Mouse (Mus musculus): ENCODE data around the gene Ascl4. TPM values are rescaled to one million over a fixed set of nuclear protein-coding genes. Genes with fewer than 3 reads are reported as not detected.

The Ascl4 gene
- total and polyA plus RNA-seq, 3 experiments, result 0.11 TPM; not detected in 2

DNA sequence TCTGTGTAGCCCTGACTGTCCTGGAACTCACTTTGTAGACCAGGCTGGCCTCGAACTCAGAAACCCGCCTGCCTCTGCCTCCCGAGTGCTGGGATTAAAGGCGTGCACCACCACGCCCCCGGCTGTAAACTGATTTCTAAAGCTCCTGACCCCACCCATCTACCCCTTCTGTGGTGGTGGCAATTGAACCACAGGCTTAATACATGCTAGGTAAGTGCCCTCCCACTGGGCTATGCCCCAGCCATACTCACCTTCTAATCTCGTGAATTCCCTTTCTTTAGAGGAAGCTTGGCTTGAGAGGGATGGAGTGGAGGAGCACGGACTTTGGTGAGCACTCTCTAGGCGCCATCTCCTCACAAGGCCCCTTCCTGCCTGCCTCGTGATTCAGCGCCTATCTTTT lies 2.5 kb downstream of the Ascl4 start:
- ATAC-seq (ENCODE audit: extremely low read depth, insufficient number of reproducible peaks, low FRiP score, poor library complexity, severe bottlenecking) (no peak), DNase-seq (ENCODE audit: low spot score) (no peak)
- no peak for TF ChIP-seq GATA1 (IDR thresholded peaks at IDR 0.05; ENCODE audit: borderline replicate concordance, low read length)
- TF ChIP-seq POLR2AphosphoS5 (IDR thresholded peaks at IDR 0.05; ENCODE audit: insufficient replicate concordance, low read depth, low read length), result no peak
- no peak for TF ChIP-seq TAL1 (conservative IDR thresholded peaks at IDR 0.05; ENCODE audit: low read depth, low read length)
- TF ChIP-seq CTCF (IDR thresholded peaks at IDR 0.05; ENCODE audit: low read depth, low read length), result no peak
- no peak for TF ChIP-seq GATA2 (IDR thresholded peaks at IDR 0.05; ENCODE audit: borderline replicate concordance, low read depth, low read length)
- H3K4me1 ChIP-seq (ENCODE audit: insufficient read depth, low read depth, low read length), result peaks cover 14% of the 10 kb centered on the region
- H3K36me3 ChIP-seq (replicated peaks), result no peaks in the 10 kb centered on the region
- no peak overlapping the region for H3K4me3 ChIP-seq (ENCODE audit: low read depth, low read length)
- peaks cover 5% of the 10 kb centered on the region for H3K9me3 ChIP-seq (replicated peaks)
- peaks cover 26% of the 10 kb centered on the region for H3K27me3 ChIP-seq (ENCODE audit: insufficient read depth, low read length)

- H3K36me3 ChIP-seq (replicated peaks), result peaks cover 62% of the 10 kb centered on the region
- H3K9me3 ChIP-seq (replicated peaks), result no peaks in the 10 kb centered on the region
- TF ChIP-seq GATA1 (IDR thresholded peaks at IDR 0.05; ENCODE audit: borderline replicate concordance, low read length), result no peak
- TF ChIP-seq CTCF (IDR thresholded peaks at IDR 0.05; ENCODE audit: low read depth, low read length), result no peak
- no peak for TF ChIP-seq GATA2 (IDR thresholded peaks at IDR 0.05; ENCODE audit: borderline replicate concordance, low read depth, low read length)
- TF ChIP-seq POLR2AphosphoS5 (IDR thresholded peaks at IDR 0.05; ENCODE audit: insufficient replicate concordance, low read depth, low read length), result no peak
- TF ChIP-seq TAL1 (conservative IDR thresholded peaks at IDR 0.05; ENCODE audit: low read depth, low read length), result no peak
- ATAC-seq (ENCODE audit: extremely low read depth, insufficient number of reproducible peaks, low FRiP score, poor library complexity, severe bottlenecking) (no peak), DNase-seq (ENCODE audit: low spot score) (no peak)
- H3K4me3 ChIP-seq (ENCODE audit: low read depth, low read length), result no peak overlapping the region
- no peaks in the 10 kb centered on the region for H3K4me1 ChIP-seq (ENCODE audit: insufficient read depth, low read depth, low read length)
- H3K27me3 ChIP-seq (ENCODE audit: insufficient read depth, low read length), result 0 out of 2 replicates have a peak, but pooled peaks cover 3% of the 10 kb centered on the region
Measured at GRCm38 (mm10) chr10:85936280-85936965, 8.9 kb downstream of the Ascl4 start.

DNA sequence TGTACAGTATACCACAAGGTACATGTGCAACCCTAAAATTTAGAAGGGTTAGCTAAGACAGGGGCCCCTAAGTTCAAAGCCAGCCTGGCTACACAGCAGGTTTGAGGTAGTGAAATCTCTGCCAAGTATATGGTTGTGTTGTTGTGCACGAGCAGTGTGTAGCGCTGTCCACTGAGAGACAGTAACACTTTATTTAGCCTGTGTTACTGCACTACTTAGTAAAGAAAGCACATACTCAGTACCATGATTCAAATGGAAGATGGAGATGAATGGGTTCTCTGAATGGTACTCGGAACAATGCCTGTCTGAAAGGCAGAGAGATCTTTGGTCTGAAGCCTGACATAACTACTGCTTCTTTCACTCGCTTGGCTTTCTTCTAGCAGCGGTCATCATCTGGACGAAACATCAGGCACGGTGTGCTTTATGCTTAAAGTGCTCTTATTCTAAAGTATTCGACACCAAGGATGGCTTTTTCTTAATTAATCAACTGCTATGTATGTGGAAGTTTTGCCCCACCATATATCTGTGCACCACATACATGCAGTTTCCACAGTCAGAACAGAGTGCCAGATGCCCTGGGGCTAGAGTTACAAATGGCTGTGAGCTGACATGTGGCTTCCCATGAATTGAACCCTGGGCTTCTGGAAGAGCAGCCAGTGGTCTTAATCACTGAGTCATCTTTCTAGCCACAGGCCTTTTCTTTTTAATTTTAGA lies 21.2 kb downstream of the Ascl4 start:
- H3K27me3 ChIP-seq (ENCODE audit: insufficient read depth, low read length), result no peaks in the 10 kb centered on the region
- no peak for TF ChIP-seq POLR2AphosphoS5 (IDR thresholded peaks at IDR 0.05; ENCODE audit: insufficient replicate concordance, low read depth, low read length)
- TF ChIP-seq GATA1 (IDR thresholded peaks at IDR 0.05; ENCODE audit: borderline replicate concordance, low read length), result no peak
- TF ChIP-seq GATA2 (IDR thresholded peaks at IDR 0.05; ENCODE audit: borderline replicate concordance, low read depth, low read length), result no peak
- TF ChIP-seq TAL1 (conservative IDR thresholded peaks at IDR 0.05; ENCODE audit: low read depth, low read length), result no peak
- no peak for TF ChIP-seq CTCF (IDR thresholded peaks at IDR 0.05; ENCODE audit: low read depth, low read length)
- H3K4me3 ChIP-seq (ENCODE audit: low read depth, low read length), result no peak overlapping the region
- ATAC-seq (ENCODE audit: extremely low read depth, insufficient number of reproducible peaks, low FRiP score, poor library complexity, severe bottlenecking) (no peak), DNase-seq (ENCODE audit: low spot score) (no peak)
- peaks cover 97% of the 10 kb centered on the region for H3K36me3 ChIP-seq (replicated peaks)
- H3K9me3 ChIP-seq (replicated peaks), result no peaks in the 10 kb centered on the region
- peaks cover 17% of the 10 kb centered on the region for H3K4me1 ChIP-seq (ENCODE audit: insufficient read depth, low read depth, low read length)

DNA sequence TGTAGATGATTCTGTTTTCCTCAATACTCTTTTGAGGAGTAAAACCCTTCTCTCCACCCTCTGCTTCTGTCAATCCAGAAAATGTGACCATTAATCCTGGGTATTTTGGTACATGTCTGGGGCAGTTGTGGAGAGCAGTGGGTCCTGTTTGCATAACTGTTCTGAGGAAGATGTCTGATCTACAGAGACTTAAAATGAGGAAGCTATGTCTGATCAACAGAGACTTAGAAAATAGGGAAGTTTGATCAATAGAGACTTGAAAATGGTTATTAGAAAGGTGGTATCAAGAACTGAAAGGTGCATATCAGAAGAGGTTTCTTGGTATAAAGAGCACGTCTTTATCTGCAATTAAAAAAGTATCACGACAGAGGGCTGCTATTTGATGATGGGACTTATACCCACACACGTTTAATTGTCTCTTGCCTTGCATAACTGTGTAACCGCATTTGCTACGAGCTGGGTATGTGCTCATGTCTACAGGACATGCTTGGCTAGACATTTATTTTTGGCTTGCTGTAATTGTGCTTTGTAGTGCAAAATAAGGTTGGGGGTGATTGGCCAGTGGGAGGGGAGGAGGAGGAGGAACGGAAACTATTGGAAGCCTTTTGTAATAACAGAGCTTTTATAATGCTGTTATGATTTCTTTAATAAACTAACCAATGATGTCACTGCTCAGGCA lies 24.4 kb downstream of the Ascl4 start:
- peaks cover 87% of the 10 kb centered on the region for H3K36me3 ChIP-seq (replicated peaks)
- DNase-seq (ENCODE audit: low spot score) (no peak), ATAC-seq (ENCODE audit: extremely low read depth, insufficient number of reproducible peaks, low FRiP score, poor library complexity, severe bottlenecking) (peak; percentile 34; the same call in 1 of the 2 replicates)

DNA sequence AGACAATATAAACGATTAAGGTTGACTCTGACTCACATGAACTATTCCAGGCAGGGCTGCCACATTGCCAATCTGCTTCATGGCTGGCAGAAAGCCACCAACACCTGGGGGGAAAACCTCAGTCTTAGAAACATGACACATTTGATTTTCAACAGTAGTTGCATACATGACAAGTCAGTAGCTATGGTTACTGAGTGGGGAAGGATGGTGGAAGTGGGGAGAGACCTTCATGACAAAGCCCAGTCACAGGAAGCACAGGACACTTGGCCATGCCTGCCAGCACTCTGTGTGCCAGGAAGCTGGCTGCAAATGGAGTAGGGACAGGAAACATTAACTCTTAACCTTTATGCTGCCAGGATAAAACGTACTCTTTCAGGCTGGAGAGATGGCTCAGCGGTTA lies 25.9 kb downstream of the Ascl4 start:
- TF ChIP-seq CTCF (IDR thresholded peaks at IDR 0.05; ENCODE audit: low read depth, low read length) (no peak), GATA2 (IDR thresholded peaks at IDR 0.05; ENCODE audit: borderline replicate concordance, low read depth, low read length) (no peak), TAL1 (conservative IDR thresholded peaks at IDR 0.05; ENCODE audit: low read depth, low read length) (no peak), POLR2AphosphoS5 (IDR thresholded peaks at IDR 0.05; ENCODE audit: insufficient replicate concordance, low read depth, low read length) (no peak), GATA1 (IDR thresholded peaks at IDR 0.05; ENCODE audit: borderline replicate concordance, low read length) (no peak)
- no peak for DNase-seq (ENCODE audit: low spot score)
- Histone ChIP-seq H3K36me3 (replicated peaks) (peaks cover 73% of the 10 kb centered on the region), H3K9me3 (replicated peaks) (no peaks in the 10 kb centered on the region), H3K4me1 (ENCODE audit: insufficient read depth, low read depth, low read length) (peaks cover 40% of the 10 kb centered on the region), H3K27me3 (ENCODE audit: insufficient read depth, low read length) (no peaks in the 10 kb centered on the region), H3K4me3 (ENCODE audit: low read depth, low read length) (no peak overlapping the region)
- ATAC-seq (ENCODE audit: extremely low read depth, insufficient number of reproducible peaks, low FRiP score, poor library complexity, severe bottlenecking), result no peak

More for the DNA sequence above, 24.4 kb downstream of the Ascl4 start:
- Histone ChIP-seq H3K9me3 (replicated peaks) (no peaks in the 10 kb centered on the region), H3K4me1 (ENCODE audit: insufficient read depth, low read depth, low read length) (peaks cover 38% of the 10 kb centered on the region), H3K4me3 (ENCODE audit: low read depth, low read length) (no peak overlapping the region), H3K27me3 (ENCODE audit: insufficient read depth, low read length) (no peaks in the 10 kb centered on the region)
- TF ChIP-seq CTCF (IDR thresholded peaks at IDR 0.05; ENCODE audit: low read depth, low read length) (no peak), GATA1 (IDR thresholded peaks at IDR 0.05; ENCODE audit: borderline replicate concordance, low read length) (no peak), GATA2 (IDR thresholded peaks at IDR 0.05; ENCODE audit: borderline replicate concordance, low read depth, low read length) (no peak), TAL1 (conservative IDR thresholded peaks at IDR 0.05; ENCODE audit: low read depth, low read length) (no peak), POLR2AphosphoS5 (IDR thresholded peaks at IDR 0.05; ENCODE audit: insufficient replicate concordance, low read depth, low read length) (no peak)

- DNase-seq (ENCODE audit: low spot score), result no peak
- H3K36me3 ChIP-seq (replicated peaks), result peaks cover 63% of the 10 kb centered on the region
- H3K27me3 ChIP-seq (ENCODE audit: insufficient read depth, low read length), result no peaks in the 10 kb centered on the region
- peaks cover 41% of the 10 kb centered on the region for H3K4me1 ChIP-seq (ENCODE audit: insufficient read depth, low read depth, low read length)
- no peak for ATAC-seq (ENCODE audit: extremely low read depth, insufficient number of reproducible peaks, low FRiP score, poor library complexity, severe bottlenecking)
- H3K4me3 ChIP-seq (ENCODE audit: low read depth, low read length), result no peak overlapping the region
- TF ChIP-seq GATA2 (IDR thresholded peaks at IDR 0.05; ENCODE audit: borderline replicate concordance, low read depth, low read length) (no peak), GATA1 (IDR thresholded peaks at IDR 0.05; ENCODE audit: borderline replicate concordance, low read length) (no peak), POLR2AphosphoS5 (IDR thresholded peaks at IDR 0.05; ENCODE audit: insufficient replicate concordance, low read depth, low read length) (no peak), TAL1 (conservative IDR thresholded peaks at IDR 0.05; ENCODE audit: low read depth, low read length) (no peak), CTCF (IDR thresholded peaks at IDR 0.05; ENCODE audit: low read depth, low read length) (no peak)
- no peaks in the 10 kb centered on the region for H3K9me3 ChIP-seq (replicated peaks)
Measured at GRCm38 (mm10) chr10:85954429-85954828, 26.9 kb downstream of the Ascl4 start.

All from G1E (cell line).